Mouse (Mus musculus) hindbrain, embryonic 16.5 days (tissue): ENCODE results near the gene Rps6ka1. TPM values are rescaled to one million over a fixed set of nuclear protein-coding genes. Genes with fewer than 3 reads are reported as not detected.
"Not testable (repeated sequence)": the region's sequence is repeated elsewhere in the genome, so short reads cannot be mapped to it uniquely, and the experiment has no call there.

Experiments used
- ATAC-seq: fragments of 200-750 bp; cut with Nextera tagmentation; 2 replicates; pipeline ENCODE4 v1.8.0; 2017; ENCODE audit warnings: moderate TSS enrichment, moderate library complexity
- H3K27ac ChIP-seq: fragments of 300-500 bp; sonication (generic); 2 replicates; pipeline ENCODE4 v1.5.1; 2014; ENCODE audit warnings: low read depth, mild to moderate bottlenecking, control low read depth, low read length, moderate library complexity
- H3K27me3 ChIP-seq: fragments of 300-500 bp; sonication (generic); replicated peaks from 2 replicates; pipeline ENCODE4 v1.6.1; 2014; ENCODE audit warnings: low read length; ENCODE audit not compliant: control insufficient read depth, insufficient read depth
- H3K36me3 ChIP-seq: fragments of 300-500 bp; sonication (generic); 2 replicates; pipeline ENCODE4 v1.6.1; 2014; ENCODE audit warnings: mild to moderate bottlenecking, low read length, moderate library complexity, mixed read lengths; ENCODE audit not compliant: control insufficient read depth, insufficient read depth
- H3K4me1 ChIP-seq: fragments of 300-500 bp; sonication (generic); 2 replicates; pipeline ENCODE4 v1.6.1; 2014; ENCODE audit warnings: low read depth, low read length; ENCODE audit not compliant: control insufficient read depth, insufficient read depth
- H3K4me2 ChIP-seq: fragments of 300-500 bp; sonication (generic); 2 replicates; pipeline ENCODE4 v1.6.1; 2014; ENCODE audit warnings: mild to moderate bottlenecking, low read length, control low read depth, moderate library complexity
- H3K4me3 ChIP-seq: fragments of 300-500 bp; sonication (generic); 2 replicates; pipeline ENCODE4 v1.5.1; 2014; ENCODE audit warnings: mild to moderate bottlenecking, low read length, control low read depth, moderate library complexity
- H3K9ac ChIP-seq: fragments of 300-500 bp; sonication (generic); 2 replicates; pipeline ENCODE4 v1.6.1; 2014; ENCODE audit warnings: low read depth, mild to moderate bottlenecking, control low read depth, low read length, moderate library complexity
- H3K9me3 ChIP-seq: fragments of 300-500 bp; sonication (generic); 2 replicates; pipeline ENCODE4 v1.6.1; 2014; ENCODE audit warnings: mild to moderate bottlenecking, low read length, moderate library complexity; ENCODE audit not compliant: control insufficient read depth
- WGBS: fragments of 180-500 bp; shearing (Covaris S2); extraction: QIAGEN DNeasy Blood & Tissue Kit; methylation state at CpG from one replicate; pipeline ENCODE4 v1.1.7; 2014; 5-methylcytosine and 5-hydroxymethylcytosine counted together
- polyA plus RNA-seq: library from polyadenylated mRNA; unstranded; fragments of >200 nt; fragmentation: Nextera tagmentation; extraction: Ambion mirVana; gene quantifications from 2 replicates; pipeline ENCODE4 v1.2.1, GENCODE M21; 2015

The Rps6ka1 gene
- polyA plus RNA-seq: 25.7 and 28.2 TPM in 2 replicates

- Histone ChIP-seq H3K4me1 (peaks cover 17% of the 10 kb centered on the region), H3K36me3 (no peaks in the 10 kb centered on the region), H3K27ac (peak within 1 kb of the TSS; percentile 69), H3K4me3 (peak within 1 kb of the TSS; percentile 87), H3K27me3 (no peaks in the 10 kb centered on the region), H3K4me2 (peak within 1 kb of the TSS; percentile 94), H3K9me3 (no peaks in the 10 kb centered on the region), H3K9ac (peak within 1 kb of the TSS; percentile 91)
- WGBS: under 1% methylated on average over 55 of the region's 61 CpGs
- peak; percentile 87 for ATAC-seq
These were observed at the start of gene Rps6ka1 for GRCm38 (mm10) chr4:133887672-133888453. TSS of gene Rps6ka1 (minus strand) at chr4:133887797.

GRCm38 (mm10) chr4:133931785-133932184, 44.2 kb upstream of the Rps6ka1 start:
- H3K36me3 ChIP-seq: no peaks in the 10 kb centered on the region
- H3K9me3 ChIP-seq: no peaks in the 10 kb centered on the region
- no peak overlapping the region for H3K9ac ChIP-seq
- no peak for ATAC-seq
- H3K4me2 ChIP-seq: no peak overlapping the region
- H3K27ac ChIP-seq: no peak overlapping the region
- no peak overlapping the region for H3K4me3 ChIP-seq
- 86% methylated on average over 3 of the region's 3 CpGs for WGBS
- H3K27me3 ChIP-seq: no peaks in the 10 kb centered on the region
- H3K4me1 ChIP-seq: no peaks in the 10 kb centered on the region

GRCm38 (mm10) chr4:133931349-133931748, 43.8 kb upstream of the Rps6ka1 start:
- no peak for ATAC-seq
- H3K4me3 ChIP-seq: no peak overlapping the region
- H3K27ac ChIP-seq: no peak overlapping the region
- no peaks in the 10 kb centered on the region for H3K9me3 ChIP-seq
- H3K4me1 ChIP-seq: no peaks in the 10 kb centered on the region
- H3K9ac ChIP-seq: no peak overlapping the region
- H3K36me3 ChIP-seq: no peaks in the 10 kb centered on the region
- 12% methylated on average over 10 of the region's 10 CpGs for WGBS
- no peaks in the 10 kb centered on the region for H3K27me3 ChIP-seq
- no peak overlapping the region for H3K4me2 ChIP-seq

DNA sequence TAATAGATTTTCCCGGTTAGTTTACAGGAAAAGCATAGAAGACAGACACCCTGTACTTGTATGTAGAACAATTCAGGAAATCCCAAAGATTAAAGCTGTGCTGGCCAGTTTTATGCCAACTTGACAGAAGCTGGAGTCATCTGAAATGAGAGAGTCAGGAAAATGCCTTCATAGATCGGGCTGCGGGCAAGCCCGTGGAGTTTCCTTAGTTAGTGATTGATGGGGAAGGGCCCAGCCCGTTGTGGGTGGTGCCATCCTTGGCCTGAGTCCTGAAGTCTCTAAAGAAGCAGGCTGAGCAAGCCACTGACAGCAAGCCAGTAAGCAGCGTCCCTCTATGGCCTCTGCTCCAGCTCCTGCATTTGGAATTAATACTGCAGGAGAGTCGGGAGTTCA, 41.7 kb upstream of the Rps6ka1 start:
- no peaks in the 10 kb centered on the region for H3K9me3 ChIP-seq

DNA sequence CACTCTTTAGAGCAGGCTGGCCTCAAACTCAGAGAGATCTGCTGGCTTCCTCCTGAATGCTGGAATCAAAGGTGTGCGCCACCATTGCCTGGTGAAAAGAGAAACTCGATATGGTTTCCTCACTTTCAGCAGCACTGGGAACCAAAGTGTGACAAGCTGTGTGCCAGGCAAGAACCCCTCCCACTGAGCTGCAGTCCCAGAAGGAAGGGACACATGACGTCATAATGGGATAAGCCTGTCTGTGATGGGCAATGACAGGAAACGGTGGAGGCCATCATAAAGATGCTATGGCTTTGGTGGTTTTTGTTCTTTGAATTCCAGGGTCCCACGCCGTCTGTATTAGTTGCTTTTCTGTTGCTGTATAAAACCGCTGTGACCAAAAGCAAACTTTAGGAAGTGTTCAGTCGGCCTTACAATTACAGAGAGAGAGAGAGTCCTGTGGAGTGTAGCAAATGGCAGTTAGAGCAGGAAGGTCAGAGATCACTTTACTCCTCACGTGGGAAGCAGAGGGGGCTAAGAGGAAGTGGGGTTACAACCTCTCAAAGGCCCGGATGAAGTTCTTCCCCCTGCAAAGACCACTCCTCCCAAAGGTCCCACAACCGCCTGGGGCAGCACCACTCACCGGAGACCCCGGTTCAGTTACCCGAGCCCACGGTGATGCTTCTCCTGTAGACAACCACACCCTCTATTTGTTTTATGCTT, 41.1 kb upstream of the Rps6ka1 start:
- no peak overlapping the region for H3K27ac ChIP-seq
- H3K9me3 ChIP-seq: no peaks in the 10 kb centered on the region
- H3K27me3 ChIP-seq: no peaks in the 10 kb centered on the region
- H3K9ac ChIP-seq: no peak overlapping the region
- no peaks in the 10 kb centered on the region for H3K4me1 ChIP-seq
- ATAC-seq: no peak
- 64% methylated on average over 15 of the region's 15 CpGs for WGBS
- H3K4me3 ChIP-seq: no peak overlapping the region
- no peak overlapping the region for H3K4me2 ChIP-seq
- H3K36me3 ChIP-seq: no peaks in the 10 kb centered on the region

More for the DNA sequence above, 41.7 kb upstream of the Rps6ka1 start:
- no peak overlapping the region for H3K27ac ChIP-seq
- ATAC-seq: no peak
- H3K4me2 ChIP-seq: no peak overlapping the region
- H3K4me1 ChIP-seq: no peaks in the 10 kb centered on the region
- H3K27me3 ChIP-seq: no peaks in the 10 kb centered on the region
- no peak overlapping the region for H3K4me3 ChIP-seq
- no peak overlapping the region for H3K9ac ChIP-seq
- no peaks in the 10 kb centered on the region for H3K36me3 ChIP-seq
- WGBS: 44% methylated on average over 7 of the region's 7 CpGs

DNA sequence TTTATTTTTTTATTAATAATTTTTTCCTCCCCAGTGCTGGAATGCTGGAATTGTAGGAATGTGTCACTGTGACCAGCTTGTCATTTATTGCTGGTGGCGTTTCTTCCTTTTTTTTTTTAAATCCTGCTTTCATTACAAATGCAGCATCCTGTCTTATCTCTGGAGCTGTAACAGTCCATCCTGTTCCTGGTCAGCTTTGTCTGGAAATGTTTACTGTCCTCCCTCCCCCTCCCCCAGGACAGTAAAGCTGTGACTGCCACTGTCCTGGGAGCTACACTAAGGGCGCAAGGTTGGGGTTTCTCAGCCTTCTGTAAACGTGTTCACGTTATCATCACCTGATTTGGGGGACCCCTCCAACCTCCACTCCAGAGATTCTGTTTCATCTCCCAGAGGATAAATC, 37.6 kb upstream of the Rps6ka1 start:
- H3K27me3 ChIP-seq: no peaks in the 10 kb centered on the region
- 83% methylated on average over 4 of the region's 4 CpGs for WGBS

DNA sequence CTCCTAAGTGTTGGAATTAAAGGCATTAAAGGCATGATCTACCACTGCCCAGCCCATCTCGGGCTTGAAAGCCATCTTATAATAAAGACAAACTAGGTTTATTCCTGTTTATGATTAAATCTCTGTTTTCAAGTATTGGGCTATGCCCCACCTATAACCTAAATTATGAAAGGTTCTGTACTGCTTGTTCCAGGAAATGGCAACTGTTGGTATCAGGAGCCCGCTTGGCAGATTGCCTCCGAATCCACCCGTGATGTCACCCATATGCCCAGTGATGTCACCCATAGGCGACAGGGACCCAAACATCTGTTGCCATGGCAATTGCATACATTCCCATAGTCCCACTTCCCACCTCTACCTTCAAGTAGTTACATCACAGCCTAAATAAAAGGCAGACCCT, 36.1 kb upstream of the Rps6ka1 start:
- H3K9me3 ChIP-seq: no peaks in the 10 kb centered on the region
- no peaks in the 10 kb centered on the region for H3K36me3 ChIP-seq
- H3K9ac ChIP-seq: no peak overlapping the region
- H3K27ac ChIP-seq: no peak overlapping the region
- H3K4me1 ChIP-seq: no peaks in the 10 kb centered on the region
- no peak for ATAC-seq
- no peaks in the 10 kb centered on the region for H3K27me3 ChIP-seq
- H3K4me2 ChIP-seq: no peak overlapping the region
- no peak overlapping the region for H3K4me3 ChIP-seq
- 92% methylated on average over 5 of the region's 5 CpGs for WGBS

More for the DNA sequence above, 37.6 kb upstream of the Rps6ka1 start:
- Histone ChIP-seq H3K4me1 (no peaks in the 10 kb centered on the region), H3K27ac (no peak overlapping the region), H3K9ac (no peak overlapping the region), H3K4me3 (no peak overlapping the region), H3K9me3 (no peaks in the 10 kb centered on the region), H3K4me2 (no peak overlapping the region), H3K36me3 (no peaks in the 10 kb centered on the region)
- no peak for ATAC-seq

- whole genome bisulfite sequencing: 88% methylated on average over 15 of the region's 23 CpGs
- H3K27ac ChIP-seq: not testable (repeated sequence)
These were observed 30.7 kb upstream of the Rps6ka1 start for GRCm38 (mm10) chr4:133918093-133918825.

GRCm38 (mm10) chr4:133911983-133912382, 24.4 kb upstream of the Rps6ka1 start:
- H3K27ac ChIP-seq: no peak overlapping the region

More at GRCm38 (mm10) chr4:133918093-133918825, 30.7 kb upstream of the Rps6ka1 start:
- H3K36me3 ChIP-seq, ATAC-seq, H3K4me3 ChIP-seq, H3K4me1 ChIP-seq, H3K9me3 ChIP-seq, H3K27me3 ChIP-seq, H3K9ac ChIP-seq, H3K4me2 ChIP-seq: not testable (repeated sequence)

More at GRCm38 (mm10) chr4:133911983-133912382, 24.4 kb upstream of the Rps6ka1 start:
- Histone ChIP-seq H3K9ac (no peak overlapping the region), H3K4me3 (no peak overlapping the region), H3K36me3 (no peaks in the 10 kb centered on the region), H3K4me1 (peaks cover 3% of the 10 kb centered on the region), H3K4me2 (no peak overlapping the region), H3K9me3 (no peaks in the 10 kb centered on the region), H3K27me3 (no peaks in the 10 kb centered on the region)
- ATAC-seq: no peak
- 85% methylated on average over 4 of the region's 4 CpGs for WGBS
